Mouse (Mus musculus) heart, embryonic 14.5 days (tissue): ENCODE measurements around the gene Hes7. TPM values are rescaled to one million over a fixed set of nuclear protein-coding genes. Genes with fewer than 3 reads are reported as not detected.

Source experiments
- ATAC-seq: fragments of 200-750 bp; cut with Nextera tagmentation; 2 replicates; pipeline ENCODE4 v1.8.0; 2017; ENCODE audit warnings: low read depth, moderate TSS enrichment; ENCODE audit not compliant: insufficient number of reproducible peaks, insufficient read depth, low FRiP score
- H3K27ac ChIP-seq, 2 experiments: fragments of 200-500 bp in 1 of 2; fragments of 300-500 bp in 1 of 2; sonication (generic) in 1 of 2; replicated peaks in 1 of 2; 2 replicates each; pipeline ENCODE4 v1.5.1; 2012 to 2014; ENCODE audit warnings: low read depth in 2 of 2, low read length in 2 of 2, control low read depth in 1 of 2, mild to moderate bottlenecking in 1 of 2, mixed read lengths in 1 of 2; ENCODE audit not compliant: control insufficient read depth in 1 of 2, insufficient read depth in 1 of 2
- H3K27me3 ChIP-seq: fragments of 300-500 bp; sonication (generic); 2 replicates; pipeline ENCODE4 v1.6.1; 2014; ENCODE audit warnings: mild to moderate bottlenecking, low read length, control low read depth; ENCODE audit not compliant: control insufficient read depth, insufficient read depth
- H3K36me3 ChIP-seq: fragments of 300-500 bp; sonication (generic); 2 replicates; pipeline ENCODE4 v1.6.1; 2014; ENCODE audit warnings: mild to moderate bottlenecking, control low read depth, low read length, mixed read lengths; ENCODE audit not compliant: control insufficient read depth, insufficient read depth
- H3K4me1 ChIP-seq, 2 experiments: fragments of 200-500 bp in 1 of 2; fragments of 300-500 bp in 1 of 2; sonication (generic) in 1 of 2; 2 replicates each; pipeline ENCODE4 v1.6.1; 2012 to 2014; ENCODE audit warnings: low read length in 2 of 2, control low read depth in 1 of 2, mixed read lengths in 1 of 2; ENCODE audit not compliant: control insufficient read depth in 2 of 2, insufficient read depth in 2 of 2
- H3K4me2 ChIP-seq: fragments of 300-500 bp; sonication (generic); 2 replicates; pipeline ENCODE4 v1.6.1; 2014; ENCODE audit warnings: mild to moderate bottlenecking, low read length
- H3K4me3 ChIP-seq, 2 experiments: fragments of 200-500 bp in 1 of 2; fragments of 300-500 bp in 1 of 2; sonication (generic) in 1 of 2; 2 replicates each; pipeline ENCODE4 v1.5.1; 2012 to 2014; ENCODE audit warnings: low read length in 2 of 2, mild to moderate bottlenecking in 2 of 2, control low read depth in 1 of 2, low read depth in 1 of 2, moderate library complexity in 1 of 2; ENCODE audit not compliant: control insufficient read depth in 1 of 2, insufficient read depth in 1 of 2
- H3K9ac ChIP-seq: fragments of 300-500 bp; sonication (generic); 2 replicates; pipeline ENCODE4 v1.6.1; 2014; ENCODE audit warnings: mild to moderate bottlenecking, low read length
- H3K9me3 ChIP-seq: fragments of 300-500 bp; sonication (generic); 2 replicates; pipeline ENCODE4 v1.6.1; 2016; ENCODE audit warnings: low read length, control low read depth; ENCODE audit not compliant: control insufficient read depth
- WGBS: fragments of 180-500 bp; shearing (Covaris S2); extraction: QIAGEN DNeasy Blood & Tissue Kit; methylation state at CpG from one replicate; pipeline ENCODE4 v1.1.7; 2014; 5-methylcytosine and 5-hydroxymethylcytosine counted together
- polyA plus RNA-seq: library from polyadenylated mRNA; unstranded; fragments of >200 nt; fragmentation: Nextera tagmentation; extraction: Ambion mirVana; gene quantifications from 2 replicates; pipeline ENCODE4 v1.2.1, GENCODE M21; 2014

The Hes7 gene
- polyA plus RNA-seq, 1 experiment from 2014 or later, result 0.43 TPM

DNA sequence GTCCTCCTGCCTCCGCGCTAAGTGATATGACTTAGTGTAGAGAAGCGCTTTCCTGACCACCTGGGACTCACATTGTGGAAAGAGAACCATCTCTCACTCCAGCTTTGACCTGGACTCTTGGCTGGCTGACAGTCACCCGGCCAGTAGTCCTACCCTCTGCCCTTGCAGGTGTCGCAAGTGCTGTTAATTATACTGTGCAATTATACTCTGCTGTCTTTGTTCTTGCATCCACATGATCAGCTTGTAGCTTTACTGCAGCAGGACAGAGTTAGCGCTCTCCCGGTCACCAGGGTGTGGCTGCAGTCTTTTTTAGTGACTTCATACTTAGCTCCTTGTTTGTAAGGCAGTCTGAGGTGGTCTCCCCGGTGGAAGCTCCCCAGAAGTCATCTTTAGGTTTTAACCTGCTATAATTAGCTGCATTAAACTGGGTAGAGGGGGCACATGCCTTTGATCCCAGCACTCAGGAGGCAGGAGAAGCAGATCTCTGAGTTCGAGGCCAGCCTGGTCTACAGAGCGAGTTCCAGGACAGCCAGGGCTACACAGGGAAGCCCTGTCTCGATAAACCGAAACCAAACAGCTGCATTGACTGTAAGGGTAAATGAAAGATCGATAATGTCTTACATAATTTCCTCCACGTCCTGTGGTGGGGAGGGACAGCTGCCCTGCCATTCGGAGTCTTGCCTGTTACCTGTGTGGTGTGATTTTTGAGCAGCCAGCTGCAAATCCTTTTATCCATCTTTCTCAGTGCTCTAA is 39.9 kb upstream of the Hes7 start:
- no peak overlapping the region for H3K4me2 ChIP-seq
- WGBS, result 73% methylated on average over 15 of the region's 15 CpGs
- no peaks in the 10 kb centered on the region for H3K27me3 ChIP-seq
- 0 out of 2 replicates have a peak, but pooled peaks have one; percentile 17 for ATAC-seq
- no peaks in the 10 kb centered on the region for H3K36me3 ChIP-seq
- no peaks in the 10 kb centered on the region; a peak in 1 of 4 replicates for H3K4me1 ChIP-seq
- no peaks in the 10 kb centered on the region for H3K9me3 ChIP-seq
- no peak overlapping the region for H3K27ac ChIP-seq
- no peak overlapping the region for H3K9ac ChIP-seq
- H3K4me3 ChIP-seq, result no peak overlapping the region

DNA sequence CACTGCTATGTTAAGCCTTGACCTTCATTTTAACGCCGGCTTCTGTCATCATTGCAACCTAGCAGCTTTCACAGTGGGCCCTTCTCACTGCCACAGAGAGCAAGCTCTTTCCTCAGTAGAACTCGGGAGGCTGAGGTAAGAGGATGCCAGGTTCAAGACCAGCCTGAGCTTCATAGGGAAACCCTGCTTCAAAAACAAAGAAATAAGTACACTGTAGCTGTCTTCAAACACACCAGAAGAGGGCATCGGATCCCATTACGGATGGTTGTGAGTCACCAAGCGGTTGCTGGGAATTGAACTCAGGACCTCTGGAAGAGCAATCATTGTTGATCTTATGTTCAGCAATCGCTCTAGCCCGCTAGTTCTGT is 39.4 kb upstream of the Hes7 start:
- H3K36me3 ChIP-seq, result no peaks in the 10 kb centered on the region
- H3K9me3 ChIP-seq, result no peaks in the 10 kb centered on the region
- H3K27ac ChIP-seq, result no peak overlapping the region
- H3K4me3 ChIP-seq, result no peak overlapping the region
- H3K4me2 ChIP-seq, result no peak overlapping the region
- H3K4me1 ChIP-seq, result no peaks in the 10 kb centered on the region; a peak in 1 of 4 replicates
- 87% methylated on average over 8 of the region's 8 CpGs for WGBS
- no peak for ATAC-seq
- no peaks in the 10 kb centered on the region for H3K27me3 ChIP-seq
- no peak overlapping the region for H3K9ac ChIP-seq

DNA sequence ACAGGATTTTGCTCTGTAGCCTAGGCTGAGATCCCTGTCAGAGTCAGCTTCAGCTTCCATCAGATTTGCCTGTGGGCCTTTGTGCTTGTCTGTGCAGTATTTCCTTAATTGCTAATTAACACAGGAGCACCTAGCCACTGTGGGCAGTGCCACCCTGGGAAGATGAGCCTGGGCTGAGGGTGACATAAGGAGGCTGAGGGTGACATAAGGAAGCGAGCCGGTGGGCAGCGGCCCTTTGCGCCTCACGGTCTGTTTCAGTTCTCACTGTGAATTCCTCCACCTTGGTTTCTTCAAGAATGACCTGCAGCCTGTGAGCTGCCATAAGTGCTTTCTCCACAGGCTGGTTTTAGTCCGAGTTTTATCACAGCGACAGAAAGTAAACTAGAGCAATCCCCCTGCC is 38.6 kb upstream of the Hes7 start:
- Histone ChIP-seq H3K9ac (no peak overlapping the region), H3K4me2 (no peak overlapping the region), H3K27ac (no peak overlapping the region), H3K36me3 (no peaks in the 10 kb centered on the region), H3K27me3 (no peaks in the 10 kb centered on the region), H3K4me3 (no peak overlapping the region), H3K9me3 (no peaks in the 10 kb centered on the region), H3K4me1 (peaks cover 3 to 4% of the 10 kb centered on the region in 2 experiments; a peak in 2 of 4 replicates)
- ATAC-seq, result no peak
- 79% methylated on average over 7 of the region's 7 CpGs for WGBS

DNA sequence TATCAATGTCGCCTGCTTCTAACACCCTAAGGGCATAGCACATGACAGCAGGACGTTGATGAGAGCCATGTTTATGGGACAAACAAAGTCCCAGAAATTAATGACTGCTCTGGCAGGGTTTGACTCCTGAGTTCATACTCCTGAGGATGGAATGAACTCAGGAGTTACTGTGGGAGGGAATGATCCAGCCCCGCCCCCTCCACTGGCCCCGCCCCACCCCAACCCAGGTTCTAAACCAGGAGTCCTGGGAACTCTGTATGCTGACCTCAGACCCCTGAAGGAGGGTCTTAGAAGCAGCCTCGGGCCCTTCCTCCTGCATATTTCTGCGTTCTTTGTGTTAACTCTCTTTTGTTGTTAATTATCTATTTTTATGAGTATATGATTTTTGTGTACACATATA is 34.6 kb upstream of the Hes7 start:
- whole genome bisulfite sequencing, result 73% methylated on average over 6 of the region's 6 CpGs
- H3K4me1 ChIP-seq, result peaks cover 19 to 33% of the 10 kb centered on the region in 2 experiments
- H3K27me3 ChIP-seq, result no peaks in the 10 kb centered on the region
- H3K27ac ChIP-seq, result no peak overlapping the region
- H3K9ac ChIP-seq, result no peak overlapping the region
- no peak for ATAC-seq
- peaks cover 14% of the 10 kb centered on the region for H3K36me3 ChIP-seq
- no peaks in the 10 kb centered on the region for H3K9me3 ChIP-seq
- no peak overlapping the region for H3K4me2 ChIP-seq
- H3K4me3 ChIP-seq, result no peak overlapping the region

DNA sequence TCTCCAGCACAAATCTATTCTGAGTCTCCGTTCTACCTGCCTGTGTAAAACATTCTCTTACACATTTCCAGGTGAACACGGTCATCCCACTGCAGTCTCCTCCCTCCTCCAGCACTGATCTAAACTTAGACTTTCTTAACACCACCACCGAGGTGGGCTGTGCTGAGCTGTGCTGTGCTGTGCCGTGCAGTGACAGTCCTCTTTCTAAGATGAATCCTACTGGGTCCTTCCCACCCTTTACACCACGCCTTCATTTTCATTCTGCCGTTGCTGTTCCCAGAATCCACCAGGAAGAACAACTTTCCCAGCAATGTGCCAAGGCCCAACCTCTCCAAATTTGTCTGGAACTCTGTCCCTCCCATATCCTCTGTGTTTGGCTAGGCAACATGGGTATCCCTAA is 33.8 kb upstream of the Hes7 start:
- peaks cover 19 to 36% of the 10 kb centered on the region in 2 experiments for H3K4me1 ChIP-seq

DNA sequence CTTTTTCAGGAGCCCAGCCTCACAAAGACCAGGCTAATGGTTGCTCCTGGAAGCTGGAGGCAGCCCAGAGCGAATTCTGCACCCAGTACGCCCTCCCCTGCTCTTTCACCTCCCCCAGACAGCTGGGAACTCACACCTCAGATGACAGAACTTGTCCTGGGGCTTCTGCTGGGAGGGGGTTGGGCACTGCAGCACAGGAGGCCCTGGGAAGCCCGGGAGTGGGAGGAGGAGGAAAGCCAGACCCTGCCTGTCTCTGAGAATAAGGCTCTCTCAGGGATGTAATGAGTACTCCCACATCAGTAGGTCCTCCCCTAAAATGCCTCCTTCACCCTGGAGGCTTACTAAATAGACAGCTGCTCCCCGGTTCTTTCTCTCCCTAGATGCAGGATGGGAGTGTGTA is 33.1 kb upstream of the Hes7 start:
- Histone ChIP-seq H3K27me3 (no peaks in the 10 kb centered on the region), H3K27ac (peak overlapping the region; percentile 51 to 98), H3K4me3 (no peak overlapping the region), H3K9me3 (no peaks in the 10 kb centered on the region), H3K36me3 (peaks cover 28% of the 10 kb centered on the region), H3K9ac (no peak overlapping the region; the same call in 1 of the 2 replicates), H3K4me2 (0 out of 2 replicates have a peak overlapping the region, but pooled peaks have one; percentile 91), H3K4me1 (peaks cover 19 to 39% of the 10 kb centered on the region in 2 experiments)
- ATAC-seq, result no peak
- WGBS, result 31% methylated on average over 4 of the region's 4 CpGs

More for the DNA sequence above, 33.8 kb upstream of the Hes7 start:
- no peaks in the 10 kb centered on the region for H3K27me3 ChIP-seq
- peak overlapping the region; percentile 51 to 98 for H3K27ac ChIP-seq
- H3K36me3 ChIP-seq, result peaks cover 21% of the 10 kb centered on the region
- ATAC-seq, result no peak
- H3K4me3 ChIP-seq, result no peak overlapping the region
- no peak overlapping the region for H3K4me2 ChIP-seq
- WGBS, result 31% methylated on average over 6 of the region's 6 CpGs
- H3K9me3 ChIP-seq, result no peaks in the 10 kb centered on the region
- H3K9ac ChIP-seq, result no peak overlapping the region

DNA sequence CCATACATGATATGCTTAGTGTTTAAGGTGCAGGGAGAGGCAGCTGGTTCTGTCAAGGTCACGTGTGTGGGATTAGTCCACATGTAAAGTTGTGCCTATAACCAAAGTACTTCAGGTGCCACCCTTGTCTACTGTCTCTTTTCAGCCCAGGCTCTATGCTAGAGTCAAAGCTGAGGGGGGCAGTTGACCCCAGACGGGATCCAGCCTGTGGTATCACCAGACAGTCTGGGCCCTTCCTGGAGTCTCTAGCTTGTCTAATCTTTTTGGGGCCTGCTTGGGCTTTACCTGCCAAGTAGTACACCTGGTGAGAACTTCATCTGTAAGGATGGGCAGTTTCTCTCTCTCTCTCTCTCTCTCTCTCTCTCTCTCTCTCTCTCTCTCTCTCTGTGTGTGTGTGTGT is 32.6 kb upstream of the Hes7 start:
- H3K27ac ChIP-seq, result peak overlapping the region; percentile 49 to 98
- no peaks in the 10 kb centered on the region for H3K9me3 ChIP-seq
- H3K9ac ChIP-seq, result 0 out of 2 replicates have a peak overlapping the region, but pooled peaks have one; percentile 100
- WGBS, result 58% methylated on average over 2 of the region's 2 CpGs
- H3K4me2 ChIP-seq, result peak overlapping the region; percentile 91
- ATAC-seq, result no peak
- H3K4me1 ChIP-seq, result peaks cover 19 to 39% of the 10 kb centered on the region in 2 experiments
- H3K4me3 ChIP-seq, result no peak overlapping the region
- peaks cover 31% of the 10 kb centered on the region for H3K36me3 ChIP-seq
- no peaks in the 10 kb centered on the region for H3K27me3 ChIP-seq
